Mouse (Mus musculus): Measurements from ENCODE around the gene Tjp2.

DNA sequence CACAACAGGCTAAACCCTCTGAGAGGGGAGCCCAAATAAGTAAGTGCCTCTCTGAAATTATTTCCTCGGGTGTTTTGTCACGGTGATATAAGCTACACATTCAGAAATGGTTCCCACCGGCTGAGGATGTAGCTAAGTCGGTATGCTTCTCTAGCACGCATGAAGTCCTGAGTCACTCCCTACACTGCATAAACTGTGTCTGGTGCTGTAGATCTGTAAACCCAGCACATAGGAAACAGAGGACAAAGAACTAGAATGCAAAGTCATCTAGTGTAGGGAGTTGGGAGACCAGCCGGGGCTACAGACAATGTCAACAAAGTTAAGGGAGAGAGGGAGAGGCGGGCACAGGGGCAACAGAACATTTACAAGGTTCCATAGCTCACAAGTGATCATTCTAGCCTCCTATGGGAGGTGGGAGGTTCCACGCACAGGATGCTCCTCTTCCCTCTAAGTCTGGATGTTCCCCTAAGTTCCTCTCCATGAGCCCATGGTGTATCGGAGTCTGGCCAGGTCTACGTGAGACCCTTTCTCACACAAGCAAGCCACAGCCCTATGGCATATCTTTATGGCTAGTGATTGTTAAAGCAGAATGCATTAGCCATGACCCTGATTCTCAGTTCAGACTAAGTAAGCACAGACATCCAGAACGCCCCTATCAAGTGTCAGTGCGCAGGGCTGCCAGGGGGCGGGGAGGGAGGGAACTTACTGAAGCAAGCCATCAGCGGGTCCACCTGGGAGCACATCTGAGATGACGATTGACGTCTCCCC, 90.5 kb downstream of the Tjp2 start:
- no peak for TF ChIP-seq CTCF (IDR thresholded peaks at IDR 0.05; ENCODE audit: extremely low read depth, insufficient read depth, low read length)
- TF ChIP-seq POLR2A (IDR thresholded peaks at IDR 0.05; ENCODE audit: extremely low read depth, insufficient read depth, low read length): no peak
